Mouse (Mus musculus) forebrain, embryonic 16.5 days (tissue): ENCODE data around the gene Rragc. TPM values are rescaled to one million over a fixed set of nuclear protein-coding genes. Genes with fewer than 3 reads are reported as not detected.
"Not testable (repeated sequence)": the region's sequence is repeated elsewhere in the genome, so short reads cannot be mapped to it uniquely, and the experiment has no call there.

Experiments used
- ATAC-seq: fragments of 200-750 bp; cut with Nextera tagmentation; 2 replicates; pipeline ENCODE4 v1.8.0; 2017; ENCODE audit warnings: mild to moderate bottlenecking, moderate library complexity
- H3K27ac ChIP-seq: fragments of 300-500 bp; sonication (generic); 2 replicates; pipeline ENCODE4 v1.5.1; 2014; ENCODE audit warnings: low read length, control low read depth
- H3K27me3 ChIP-seq: fragments of 300-500 bp; sonication (generic); replicated peaks from 2 replicates; pipeline ENCODE4 v1.6.1; 2014; ENCODE audit warnings: low read length; ENCODE audit not compliant: control insufficient read depth, insufficient read depth
- H3K36me3 ChIP-seq: fragments of 300-500 bp; sonication (generic); 2 replicates; pipeline ENCODE4 v1.6.1; 2014; ENCODE audit not compliant: control insufficient read depth, insufficient read depth
- H3K4me1 ChIP-seq: fragments of 300-500 bp; sonication (generic); replicated peaks from 2 replicates; pipeline ENCODE4 v1.6.1; 2014; ENCODE audit warnings: low read length; ENCODE audit not compliant: control insufficient read depth, insufficient read depth
- H3K4me2 ChIP-seq: fragments of 300-500 bp; sonication (generic); 2 replicates; pipeline ENCODE4 v1.6.1; 2014; ENCODE audit warnings: mild to moderate bottlenecking, low read length, control low read depth
- H3K4me3 ChIP-seq: fragments of 300-500 bp; sonication (generic); replicated peaks from 2 replicates; pipeline ENCODE4 v1.5.1; 2014; ENCODE audit warnings: mild to moderate bottlenecking, low read length, control low read depth
- H3K9ac ChIP-seq: fragments of 300-500 bp; sonication (generic); replicated peaks from 2 replicates; pipeline ENCODE4 v1.6.1; 2014; ENCODE audit warnings: low read depth, low read length, control low read depth
- H3K9me3 ChIP-seq: fragments of 300-500 bp; sonication (generic); 2 replicates; pipeline ENCODE4 v1.6.1; 2016; ENCODE audit warnings: low read length; ENCODE audit not compliant: control insufficient read depth
- WGBS: fragments of 180-500 bp; shearing (Covaris S2); extraction: QIAGEN DNeasy Blood & Tissue Kit; methylation state at CpG from one replicate; pipeline ENCODE4 v1.1.7; 2014; 5-methylcytosine and 5-hydroxymethylcytosine counted together
- polyA plus RNA-seq: library from polyadenylated mRNA; unstranded; fragments of >200 nt; fragmentation: Nextera tagmentation; extraction: Ambion mirVana; gene quantifications from 2 replicates; pipeline ENCODE4 v1.2.1, GENCODE M21; 2015

The Rragc gene
- polyA plus RNA-seq, 1 experiment from 2014 or later, result 44.7 TPM

- peak within 1 kb of the TSS; percentile 93 for H3K4me2 ChIP-seq
- peak within 1 kb of the TSS; percentile 87 for H3K27ac ChIP-seq
- peaks cover 20% of the 10 kb centered on the region for H3K4me1 ChIP-seq
- H3K9me3 ChIP-seq, result no peaks in the 10 kb centered on the region
- no peaks in the 10 kb centered on the region for H3K27me3 ChIP-seq
- ATAC-seq, result peak; percentile 31; the same call in 1 of the 2 replicates
- H3K9ac ChIP-seq, result peak within 1 kb of the TSS; percentile 97
- under 1% methylated on average over 52 of the region's 63 CpGs for WGBS
- H3K36me3 ChIP-seq, result peaks cover 5% of the 10 kb centered on the region
- peak within 1 kb of the TSS; percentile 98 for H3K4me3 ChIP-seq
Measured at GRCm38 (mm10) chr4:123917548-123918140, 398 bp downstream of the Rragc start, which contains the start of gene 4930535I16Rik. Gene 4930535I16Rik, minus strand, starts transcription at chr4:123918022.

- Histone ChIP-seq H3K9ac (no peak overlapping the region), H3K4me3 (peak overlapping the region; percentile 98), H3K27me3 (no peaks in the 10 kb centered on the region), H3K36me3 (peaks cover 8% of the 10 kb centered on the region), H3K27ac (no peak overlapping the region), H3K4me1 (peaks cover 20% of the 10 kb centered on the region), H3K4me2 (peak overlapping the region; percentile 93), H3K9me3 (no peaks in the 10 kb centered on the region)
- 43% methylated on average over 2 of the region's 2 CpGs for WGBS
- ATAC-seq, result no peak
Measured at GRCm38 (mm10) chr4:123918851-123919250, 1.6 kb downstream of the Rragc start.

GRCm38 (mm10) chr4:123921055-123921565 is 3.9 kb downstream of the Rragc start:
- H3K9ac ChIP-seq, result no peak overlapping the region
- WGBS, result 93% methylated on average over 4 of the region's 4 CpGs
- H3K27me3 ChIP-seq, result no peaks in the 10 kb centered on the region
- no peak for ATAC-seq
- H3K4me3 ChIP-seq, result no peak overlapping the region
- no peaks in the 10 kb centered on the region for H3K9me3 ChIP-seq
- no peak overlapping the region for H3K27ac ChIP-seq
- H3K4me2 ChIP-seq, result no peak overlapping the region
- H3K36me3 ChIP-seq, result peaks cover 21% of the 10 kb centered on the region
- H3K4me1 ChIP-seq, result peaks cover 15% of the 10 kb centered on the region

GRCm38 (mm10) chr4:123927961-123928360 is 10.7 kb downstream of the Rragc start:
- peaks cover 42% of the 10 kb centered on the region for H3K36me3 ChIP-seq
- H3K9me3 ChIP-seq, result no peaks in the 10 kb centered on the region
- no peaks in the 10 kb centered on the region for H3K4me1 ChIP-seq
- no peak overlapping the region for H3K4me2 ChIP-seq
- H3K27ac ChIP-seq, result no peak overlapping the region
- H3K27me3 ChIP-seq, result no peaks in the 10 kb centered on the region
- H3K9ac ChIP-seq, result no peak overlapping the region
- no peak overlapping the region for H3K4me3 ChIP-seq
- ATAC-seq, result no peak

- Histone ChIP-seq H3K9me3 (no peaks in the 10 kb centered on the region), H3K4me3 (no peak overlapping the region), H3K36me3 (peaks cover 46% of the 10 kb centered on the region), H3K9ac (no peak overlapping the region), H3K27me3 (no peaks in the 10 kb centered on the region), H3K27ac (no peak overlapping the region), H3K4me1 (0 out of 2 replicates have a peak, but pooled peaks cover 3% of the 10 kb centered on the region), H3K4me2 (no peak overlapping the region)
- 96% methylated on average over 4 of the region's 4 CpGs for WGBS
- no peak for ATAC-seq
Measured at GRCm38 (mm10) chr4:123929994-123930393, 12.7 kb downstream of the Rragc start.

GRCm38 (mm10) chr4:123934306-123934705 is 17.1 kb downstream of the Rragc start:
- Histone ChIP-seq H3K9me3 (no peaks in the 10 kb centered on the region), H3K27me3 (no peaks in the 10 kb centered on the region), H3K4me3 (no peak overlapping the region), H3K36me3 (peaks cover 46% of the 10 kb centered on the region), H3K9ac (no peak overlapping the region), H3K4me1 (0 out of 2 replicates have a peak, but pooled peaks cover 3% of the 10 kb centered on the region), H3K4me2 (no peak overlapping the region), H3K27ac (no peak overlapping the region)
- ATAC-seq, result 0 out of 2 replicates have a peak, but pooled peaks have one; percentile 26
- 72% methylated on average over 4 of the region's 4 CpGs for WGBS

GRCm38 (mm10) chr4:123936059-123936458 is 18.8 kb downstream of the Rragc start:
- Histone ChIP-seq H3K27ac (no peak overlapping the region), H3K4me1 (0 out of 2 replicates have a peak, but pooled peaks cover 3% of the 10 kb centered on the region), H3K4me3 (no peak overlapping the region), H3K9me3 (no peaks in the 10 kb centered on the region), H3K4me2 (no peak overlapping the region), H3K27me3 (no peaks in the 10 kb centered on the region), H3K9ac (no peak overlapping the region), H3K36me3 (peaks cover 36% of the 10 kb centered on the region)
- no peak for ATAC-seq
- 89% methylated on average over 7 of the region's 7 CpGs for WGBS

GRCm38 (mm10) chr4:123939838-123940237 is 22.6 kb downstream of the Rragc start:
- ATAC-seq, result 0 out of 2 replicates have a peak, but pooled peaks have one; percentile 23

GRCm38 (mm10) chr4:123940878-123941277 is 23.6 kb downstream of the Rragc start:
- 82% methylated on average over 7 of the region's 7 CpGs for WGBS

More at GRCm38 (mm10) chr4:123939838-123940237, 22.6 kb downstream of the Rragc start:
- no peaks in the 10 kb centered on the region for H3K4me1 ChIP-seq
- no peak overlapping the region for H3K4me3 ChIP-seq
- no peaks in the 10 kb centered on the region for H3K9me3 ChIP-seq
- H3K9ac ChIP-seq, result no peak overlapping the region
- 4% methylated on average over 4 of the region's 4 CpGs for WGBS
- H3K4me2 ChIP-seq, result no peak overlapping the region
- no peaks in the 10 kb centered on the region for H3K27me3 ChIP-seq
- H3K27ac ChIP-seq, result no peak overlapping the region
- peaks cover 18% of the 10 kb centered on the region for H3K36me3 ChIP-seq

More at GRCm38 (mm10) chr4:123940878-123941277, 23.6 kb downstream of the Rragc start:
- not testable (repeated sequence) for H3K27me3 ChIP-seq, H3K4me2 ChIP-seq, H3K9me3 ChIP-seq, H3K4me3 ChIP-seq, ATAC-seq, H3K9ac ChIP-seq, H3K27ac ChIP-seq, H3K4me1 ChIP-seq
- H3K36me3 ChIP-seq, result peaks cover 13% of the 10 kb centered on the region
